9 mouse cellular contexts compared by ENCODE assay signal in genomic region chr8:114770856-114771776, GRCm38 (mm10).
DNase-seq lines count a peak whose midpoint lies in the region; ATAC-seq and TF ChIP-seq lines count a peak whose summit lies in the region.
"Had no signal": no experiment of that assay in that cellular context is flagged by ENCODE, and none has a peak within 500 bp of the region (broad histone marks: within the 10 kb centered on the region; RNA-seq: fewer than 3 reads in every experiment).

No protein-coding gene starts in this region.

- H3K27ac ChIP-seq in left cerebral cortex, adult 2 months: no peak overlapping the region
- H3K27ac ChIP-seq: midbrain, embryonic 12.5 days had no signal

- peak; percentile 98 for TF ChIP-seq CTCF in left cerebral cortex, adult 2 months (IDR thresholded peaks at IDR 0.05)

- no peak overlapping the region for H3K4me3 ChIP-seq in left cerebral cortex, adult 2 months
- H3K4me3 ChIP-seq: midbrain, embryonic 12.5 days had no signal

- DNase-seq in cerebellum, adult 11 months: peak; percentile 74
- DNase-seq in brain, embryonic 18.5 days (ENCODE audit: low read depth, low spot score): peak; percentile 60
- DNase-seq in frontal cortex, postnatal 10 days (ENCODE audit: low spot score in 2 of 2): peak; percentile 26 to 72
- peak; percentile 86 for DNase-seq in induced T-regulatory cell, adult 2 months (ENCODE audit: low read depth)
- DNase-seq in left cerebral cortex, adult 2 months (ENCODE audit: extremely low spot score in 1 of 2, low spot score in 2 of 2): peak; percentile 73 to 79
- peak; percentile 84 for DNase-seq in mesoderm, embryonic 11.5 days (ENCODE audit: low read depth, low spot score)
- DNase-seq in spleen, postnatal 10 days (ENCODE audit: low spot score in 2 of 2): peak; percentile 49 to 81

- intact Hi-C loops in left cerebral cortex, adult 2 months (cut with DNase I): loop anchor here (2.0 to 10.0 kb wide), 4 partner anchors 200 to 1666 kb away; no protein-coding TSS in a partner anchor

- no peak for ATAC-seq in cerebellum, adult (ENCODE audit: insufficient number of reproducible peaks, low FRiP score, low TSS enrichment)
